Mouse (Mus musculus): Measurements from ENCODE around the gene Kif2a.

The Kif2a gene

GRCm38 (mm10) chr13:107021461-107022265, at the start of gene Kif2a:
Gene Kif2a (minus strand): TSS chr13:107022126.
- in situ Hi-C loops (cut with MboI; ENCODE audit: unreplicated experiment in 2 of 2) = loop anchor here (5.0 to 10.0 kb wide), 3 partner anchors 73 to 79 kb away; no protein-coding TSS in a partner anchor

- in situ Hi-C loops (cut with MboI; ENCODE audit: unreplicated experiment in 2 of 2) = no loop called here
Measured at GRCm38 (mm10) chr13:107069061-107069460, 47.1 kb upstream of the Kif2a start.

GRCm38 (mm10) chr13:107065098-107065855, 43.4 kb upstream of the Kif2a start:
- in situ Hi-C loops (cut with MboI; ENCODE audit: unreplicated experiment in 2 of 2) = no loop called here

GRCm38 (mm10) chr13:107064263-107064662, 42.3 kb upstream of the Kif2a start:
- in situ Hi-C loops (cut with MboI; ENCODE audit: unreplicated experiment in 2 of 2) = no loop called here

- in situ Hi-C loops (cut with MboI; ENCODE audit: unreplicated experiment in 2 of 2) = no loop called here
Measured at GRCm38 (mm10) chr13:107063115-107063807, 41.3 kb upstream of the Kif2a start.

- in situ Hi-C loops (cut with MboI; ENCODE audit: unreplicated experiment in 2 of 2) = no loop called here
Measured at GRCm38 (mm10) chr13:107060098-107060497, 38.2 kb upstream of the Kif2a start.

GRCm38 (mm10) chr13:107059460-107059859, 37.5 kb upstream of the Kif2a start:
- in situ Hi-C loops (cut with MboI; ENCODE audit: unreplicated experiment in 2 of 2) = no loop called here

- in situ Hi-C loops (cut with MboI; ENCODE audit: unreplicated experiment in 2 of 2) = no loop called here
Measured at GRCm38 (mm10) chr13:107056318-107056717, 34.4 kb upstream of the Kif2a start.

GRCm38 (mm10) chr13:107054496-107054895, 32.6 kb upstream of the Kif2a start:
- in situ Hi-C loops (cut with MboI; ENCODE audit: unreplicated experiment in 2 of 2) = no loop called here

- in situ Hi-C loops (cut with MboI; ENCODE audit: unreplicated experiment in 2 of 2) = no loop called here
Measured at GRCm38 (mm10) chr13:107051342-107051741, 29.4 kb upstream of the Kif2a start.

- in situ Hi-C loops (cut with MboI; ENCODE audit: unreplicated experiment in 2 of 2) = no loop called here
Measured at GRCm38 (mm10) chr13:107044229-107044628, 22.3 kb upstream of the Kif2a start.

GRCm38 (mm10) chr13:107042551-107042950, 20.6 kb upstream of the Kif2a start:
- in situ Hi-C loops (cut with MboI; ENCODE audit: unreplicated experiment in 2 of 2) = no loop called here

- in situ Hi-C loops (cut with MboI; ENCODE audit: unreplicated experiment in 2 of 2) = no loop called here
Measured at GRCm38 (mm10) chr13:107039493-107039892, 17.6 kb upstream of the Kif2a start.

GRCm38 (mm10) chr13:107038346-107038745, 16.4 kb upstream of the Kif2a start:
- in situ Hi-C loops (cut with MboI; ENCODE audit: unreplicated experiment in 2 of 2) = no loop called here

- in situ Hi-C loops (cut with MboI; ENCODE audit: unreplicated experiment in 2 of 2) = no loop called here
Measured at GRCm38 (mm10) chr13:107035511-107036113, 13.7 kb upstream of the Kif2a start.

GRCm38 (mm10) chr13:107035078-107035477, 13.2 kb upstream of the Kif2a start:
- in situ Hi-C loops (cut with MboI; ENCODE audit: unreplicated experiment in 2 of 2) = no loop called here

GRCm38 (mm10) chr13:107034028-107034920, 12.3 kb upstream of the Kif2a start:
- in situ Hi-C loops (cut with MboI; ENCODE audit: unreplicated experiment in 2 of 2) = no loop called here

GRCm38 (mm10) chr13:107031228-107031627, 9.3 kb upstream of the Kif2a start:
- in situ Hi-C loops (cut with MboI; ENCODE audit: unreplicated experiment in 2 of 2) = no loop called here

GRCm38 (mm10) chr13:107027218-107027617, 5.3 kb upstream of the Kif2a start:
- in situ Hi-C loops (cut with MboI; ENCODE audit: unreplicated experiment in 2 of 2) = loop anchor here in 1 of 2 experiments (10.0 kb wide), 1 partner anchor 68 kb away; no protein-coding TSS in a partner anchor

Data from v-Abl transformed pro-B cells (cell line).